Mouse (Mus musculus) lung, adult 2 months (tissue): ENCODE results near the gene H2-Aa. TPM values are rescaled to one million over a fixed set of nuclear protein-coding genes. Genes with fewer than 3 reads are reported as not detected.
"Not testable (repeated sequence)": the region's sequence is repeated elsewhere in the genome, so short reads cannot be mapped to it uniquely, and the experiment has no call there.

Experiments used
- DNase-seq: peaks from one replicate; pipeline ENCODE4 v3.0.0; 2022
- H3K4me1 ChIP-seq: fragments of 200-500 bp; 2 replicates; pipeline ENCODE4 v1.6.1; 2011; ENCODE audit warnings: low read length; ENCODE audit not compliant: control insufficient read depth, insufficient read depth
- H3K4me3 ChIP-seq: fragments of 200-500 bp; replicated peaks from 2 replicates; pipeline ENCODE3; 2011; ENCODE audit warnings: low read depth, mild to moderate bottlenecking, control low read depth, low read length; ENCODE audit errors: extremely low read depth
- CTCF ChIP-seq: fragments of 200-500 bp; IDR thresholded peaks from 2 replicates; pipeline ENCODE4 v1.5.1; 2011; ENCODE audit warnings: mild to moderate bottlenecking, low read length, control low read depth; ENCODE audit not compliant: insufficient read depth
- POLR2A ChIP-seq: fragments of 200-500 bp; IDR thresholded peaks from 2 replicates; pipeline ENCODE4 v1.6.1; 2011; ENCODE audit warnings: low read depth, mild to moderate bottlenecking, control low read depth, low read length, borderline replicate concordance; ENCODE audit errors: extremely low read depth
- WGBS: fragments of 180-500 bp; shearing (Covaris S2); methylation state at CpG from one replicate; pipeline ENCODE4 v1.1.7; 2018; 5-methylcytosine and 5-hydroxymethylcytosine counted together
- polyA plus RNA-seq: library from polyadenylated mRNA; depleted of rRNA; stranded (reverse); fragments of >200 nt; gene quantifications from 2 replicates; pipeline ENCODE4 v1.2.3, GENCODE M21; 2012; rRNA removed

The H2-Aa gene
- polyA plus RNA-seq, result 544 and 571 TPM in 2 replicates

DNA sequence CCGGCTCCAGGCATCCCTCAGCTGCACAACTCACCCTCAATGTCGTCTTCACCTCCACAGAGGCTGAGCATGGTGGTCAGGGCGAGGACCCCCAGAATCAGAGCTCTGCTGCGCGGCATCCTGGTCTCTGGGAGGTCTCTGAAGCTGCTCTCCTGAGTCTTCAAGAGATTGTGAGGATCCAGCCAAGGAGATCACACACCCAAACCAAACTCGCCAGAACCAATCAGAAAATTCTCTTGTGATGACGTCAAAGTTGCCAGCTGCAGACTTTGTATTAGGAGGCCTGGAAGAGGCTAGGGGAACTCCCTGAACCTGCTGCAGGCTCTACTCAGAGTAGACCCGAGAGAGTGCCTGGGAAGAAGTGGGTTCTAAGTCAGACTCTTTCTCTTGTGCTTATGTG, at the start of gene H2-Aa:
Gene H2-Aa, minus strand, starts transcription at position 176 of the 400 bp plus-strand sequence.
- 14% methylated on average over 8 of the region's 8 CpGs for WGBS
- peak within 1 kb of the TSS; percentile 76 for H3K4me3 ChIP-seq
- peak; percentile 85 for DNase-seq
- TF ChIP-seq POLR2A (peak; percentile 73), CTCF (no peak)
- H3K4me1 ChIP-seq, result peaks cover 2% of the 10 kb centered on the region; the same call in 1 of the 2 replicates

DNA sequence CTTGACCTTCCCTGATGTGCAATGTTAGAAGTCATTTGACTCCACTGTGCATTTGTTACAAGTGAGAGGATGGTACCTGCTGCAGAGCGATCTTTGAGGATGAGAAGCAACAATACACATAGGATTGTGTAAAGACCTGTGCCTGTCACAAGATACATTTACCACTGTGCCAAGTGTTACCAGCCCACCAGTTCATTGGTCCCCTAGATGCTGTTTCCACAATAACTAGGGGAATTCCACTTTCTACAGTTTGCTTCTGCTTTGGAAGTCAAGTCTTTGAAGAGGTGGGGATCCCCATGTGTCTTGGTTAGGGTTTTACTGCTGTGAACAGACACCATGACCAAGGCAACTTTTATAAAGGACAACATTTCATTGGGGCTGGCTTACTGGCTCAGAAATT, 43.6 kb upstream of the H2-Aa start:
- no peak overlapping the region for H3K4me3 ChIP-seq
- no peaks in the 10 kb centered on the region for H3K4me1 ChIP-seq
- TF ChIP-seq CTCF, result no peak
- 94% methylated on average over 1 of the region's 1 CpGs for WGBS
- no peak for DNase-seq

DNA sequence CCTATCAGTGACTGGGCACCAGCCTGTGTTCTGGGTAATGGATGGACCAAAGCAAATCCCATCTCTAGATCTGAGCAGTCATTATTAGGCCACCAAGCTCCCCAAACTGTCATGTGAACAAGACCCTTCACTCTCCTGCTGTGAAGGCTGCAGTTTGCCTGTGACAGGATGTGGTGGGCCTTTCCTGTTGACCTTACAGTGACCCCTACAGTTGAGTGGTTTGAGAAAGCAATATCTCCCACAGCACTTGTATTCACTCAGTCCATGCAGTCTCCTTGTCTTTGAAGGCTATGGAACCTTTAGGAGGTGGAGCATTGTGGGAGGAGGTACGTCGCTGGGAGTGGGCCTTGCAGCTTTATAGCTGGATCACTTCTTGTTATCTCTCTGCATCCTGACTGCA, 42.2 kb upstream of the H2-Aa start:
- H3K4me3 ChIP-seq, result no peak overlapping the region
- DNase-seq, result no peak

DNA sequence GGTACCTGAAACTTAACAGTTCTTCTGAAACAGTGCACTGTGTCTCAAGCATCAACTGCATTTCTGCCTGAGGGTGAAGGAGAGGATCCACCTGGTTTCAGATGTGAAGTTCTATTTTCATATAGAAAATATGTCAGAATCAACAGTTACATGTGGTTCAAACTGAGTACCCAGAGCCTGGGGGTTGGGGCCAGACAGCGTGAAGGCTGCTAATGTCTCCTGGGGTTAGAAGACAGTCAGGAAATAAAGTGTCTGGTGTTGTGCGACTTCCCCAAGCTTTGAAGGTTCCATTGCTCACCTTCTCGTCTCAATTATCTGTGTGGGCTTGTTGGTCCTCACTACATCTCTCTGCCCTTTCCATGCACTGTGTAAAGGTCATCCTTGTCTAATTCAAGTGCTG, 38.8 kb upstream of the H2-Aa start:
- TF ChIP-seq POLR2A, result no peak
- no peak for TF ChIP-seq CTCF
- Histone ChIP-seq H3K4me3 (no peak overlapping the region), H3K4me1 (no peaks in the 10 kb centered on the region)
- DNase-seq, result no peak
- 76% methylated on average over 3 of the region's 3 CpGs for WGBS

More for the DNA sequence above, 42.2 kb upstream of the H2-Aa start:
- TF ChIP-seq POLR2A, result no peak
- TF ChIP-seq CTCF, result no peak
- 60% methylated on average over 2 of the region's 2 CpGs for WGBS
- no peaks in the 10 kb centered on the region for H3K4me1 ChIP-seq

DNA sequence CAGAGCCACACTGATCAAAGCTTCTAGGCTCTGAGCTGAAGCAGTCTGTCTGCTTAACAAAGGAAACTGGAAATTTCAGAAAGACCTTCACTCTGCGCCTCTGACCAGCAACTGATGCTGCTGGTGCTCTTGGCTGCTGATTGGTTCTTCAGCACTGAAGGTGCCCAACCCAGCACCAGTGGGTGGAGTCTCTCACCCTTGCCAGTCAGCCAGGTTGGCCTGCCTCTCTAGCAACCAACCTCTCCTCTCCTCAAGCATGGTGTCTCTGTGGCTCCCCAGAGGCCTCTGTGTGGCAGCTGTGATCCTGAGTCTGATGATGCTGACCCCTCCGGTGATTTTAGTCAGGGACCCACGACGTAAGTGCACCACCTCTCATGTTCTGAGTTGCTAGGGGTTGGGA, 37.8 kb upstream of the H2-Aa start, which contains the start of gene H2-Eb2:
Gene H2-Eb2, plus strand, starts transcription at position 230 of the 400 bp plus-strand sequence.
- H3K4me3 ChIP-seq, result no peak within 1 kb of the TSS
- 46% methylated on average over 4 of the region's 4 CpGs for WGBS
- no peak for DNase-seq

DNA sequence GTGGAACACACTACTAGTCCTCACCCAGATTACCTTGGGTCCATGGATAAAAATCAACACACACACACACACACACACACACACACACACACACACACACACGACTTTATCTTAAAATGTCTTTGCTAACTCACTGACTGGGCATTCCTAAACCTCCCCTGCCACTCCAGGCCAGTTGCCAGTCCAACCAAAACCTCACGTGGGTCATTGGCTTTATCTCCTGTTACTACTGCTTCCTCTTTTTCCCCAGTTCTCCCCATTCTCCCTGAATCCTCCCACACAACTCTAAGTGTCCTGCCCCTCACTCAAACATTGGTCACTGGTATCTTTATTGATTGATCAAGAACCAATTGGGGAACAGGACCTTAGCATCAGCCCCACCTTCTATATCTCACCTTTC, 29.7 kb upstream of the H2-Aa start:
- 29% methylated on average over 2 of the region's 2 CpGs for WGBS
- TF ChIP-seq POLR2A (no peak), CTCF (no peak)
- Histone ChIP-seq H3K4me3 (no peak overlapping the region), H3K4me1 (no peaks in the 10 kb centered on the region)
- DNase-seq, result no peak

More for the DNA sequence above, 37.8 kb upstream of the H2-Aa start, which contains the start of gene H2-Eb2:
- TF ChIP-seq POLR2A, result no peak
- TF ChIP-seq CTCF, result no peak
- no peaks in the 10 kb centered on the region for H3K4me1 ChIP-seq

DNA sequence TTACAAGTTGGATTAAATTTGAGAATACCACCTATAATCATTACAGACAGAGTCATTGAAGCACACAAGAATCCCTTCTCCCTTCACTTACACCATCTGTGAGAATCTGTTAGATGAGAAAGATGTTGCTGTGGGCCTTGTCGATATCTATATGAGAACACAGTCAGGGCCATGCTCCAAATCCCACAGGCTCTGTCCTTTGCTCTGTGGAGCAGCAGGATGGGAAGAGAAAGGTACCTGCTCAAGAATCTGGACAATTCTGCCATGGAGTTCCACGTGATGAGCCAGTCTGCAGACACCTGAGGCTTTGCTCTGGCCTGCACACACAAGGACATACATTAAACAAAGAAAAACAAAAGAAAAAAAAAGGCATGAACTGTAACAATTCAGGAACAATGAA, 29.1 kb upstream of the H2-Aa start:
- Histone ChIP-seq H3K4me1 (0 out of 2 replicates have a peak, but pooled peaks cover 2% of the 10 kb centered on the region), H3K4me3 (no peak overlapping the region)
- no peak for TF ChIP-seq POLR2A
- TF ChIP-seq CTCF, result no peak
- no peak for DNase-seq
- 68% methylated on average over 2 of the region's 2 CpGs for WGBS

DNA sequence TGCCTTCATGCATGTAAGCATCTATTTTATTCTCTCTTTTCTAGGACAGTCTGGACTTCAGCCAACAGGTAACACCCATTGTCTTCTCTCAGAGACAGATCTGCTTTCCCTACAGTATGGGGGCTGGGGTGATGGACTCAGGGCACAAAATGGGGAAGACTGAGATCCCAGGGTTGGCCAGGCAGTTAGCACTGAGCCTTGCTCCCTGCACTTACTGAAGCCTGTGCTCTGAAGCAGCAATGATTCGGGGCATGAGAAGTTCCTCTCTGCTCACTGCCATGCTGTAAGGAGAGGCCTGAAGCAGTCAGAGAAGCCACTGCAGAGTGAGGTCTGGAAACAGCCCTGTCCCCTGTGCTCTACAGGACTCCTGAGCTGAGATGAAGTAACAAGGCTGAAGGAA, 27.9 kb upstream of the H2-Aa start:
- WGBS, result 61% methylated on average over 1 of the region's 1 CpGs
- DNase-seq, result no peak
- no peak overlapping the region for H3K4me3 ChIP-seq
- 0 out of 2 replicates have a peak, but pooled peaks cover 2% of the 10 kb centered on the region for H3K4me1 ChIP-seq
- TF ChIP-seq CTCF (no peak), POLR2A (no peak)

DNA sequence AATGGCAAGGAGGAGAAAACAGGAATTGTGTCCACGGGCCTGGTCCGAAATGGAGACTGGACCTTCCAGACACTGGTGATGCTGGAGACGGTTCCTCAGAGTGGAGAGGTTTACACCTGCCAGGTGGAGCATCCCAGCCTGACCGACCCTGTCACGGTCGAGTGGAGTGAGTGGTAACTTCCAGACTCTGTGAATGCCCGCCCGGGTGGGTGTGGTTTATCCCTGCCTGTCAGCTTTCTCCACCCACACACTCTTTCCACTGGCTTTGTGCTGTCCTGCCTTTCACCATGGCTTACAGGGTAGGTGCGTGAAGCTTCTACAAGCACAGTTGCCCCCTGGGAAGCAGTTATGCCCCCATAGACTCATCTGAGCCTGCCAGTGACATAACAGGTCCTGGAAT, 26.7 kb upstream of the H2-Aa start:
- no peak for DNase-seq
- 65% methylated on average over 9 of the region's 9 CpGs for WGBS
- H3K4me1 ChIP-seq, result 0 out of 2 replicates have a peak, but pooled peaks cover 2% of the 10 kb centered on the region
- H3K4me3 ChIP-seq, result no peak overlapping the region
- no peak for TF ChIP-seq POLR2A
- no peak for TF ChIP-seq CTCF

DNA sequence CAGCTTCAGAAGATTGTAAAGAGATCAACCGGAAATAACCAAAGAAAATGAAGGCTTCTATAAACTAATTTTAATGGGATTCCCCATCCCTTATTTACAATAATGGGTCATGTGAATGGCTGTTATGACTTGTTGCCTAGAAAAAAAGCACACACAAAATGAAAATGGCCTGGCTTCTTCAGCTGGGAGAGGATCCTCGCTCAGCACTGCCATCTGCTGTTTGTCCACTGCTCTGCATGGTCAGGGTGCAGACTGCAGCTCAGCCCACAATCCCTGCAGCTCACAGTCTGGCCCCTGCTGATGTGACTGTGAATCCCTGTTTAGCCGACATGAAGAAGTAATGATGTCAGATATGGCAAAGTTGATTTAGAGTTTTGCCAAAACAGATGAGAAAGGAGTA, 25.8 kb upstream of the H2-Aa start:
- DNase-seq, result peak; percentile 80
- TF ChIP-seq POLR2A (peak; percentile 14; the same call in 1 of the 2 replicates), CTCF (peak; percentile 98)
- WGBS, result 24% methylated on average over 3 of the region's 3 CpGs
- Histone ChIP-seq H3K4me1 (0 out of 2 replicates have a peak, but pooled peaks cover 2% of the 10 kb centered on the region), H3K4me3 (no peak overlapping the region)

DNA sequence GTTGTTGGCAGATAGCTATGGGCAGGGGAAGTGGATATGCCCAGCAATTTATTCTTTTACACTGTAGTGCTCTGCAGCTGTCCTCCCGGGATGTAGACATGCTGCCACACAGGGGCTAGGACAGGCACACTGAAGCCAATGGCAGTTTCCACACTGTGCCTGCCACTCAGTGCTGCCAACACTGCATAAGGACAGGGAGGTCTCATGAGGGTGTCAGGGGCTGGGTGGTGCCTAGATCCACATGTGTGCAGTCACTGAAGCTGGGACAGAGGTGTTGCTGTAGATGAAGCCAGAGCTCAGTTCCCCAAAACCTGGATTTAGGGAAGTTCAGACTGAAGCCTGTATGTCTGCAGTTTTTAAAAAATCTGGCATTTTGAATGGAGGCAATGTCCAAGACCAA, 24.6 kb upstream of the H2-Aa start:
- H3K4me1 ChIP-seq, result 0 out of 2 replicates have a peak, but pooled peaks cover 2% of the 10 kb centered on the region
- TF ChIP-seq POLR2A (no peak), CTCF (no peak)
- WGBS, result 63% methylated on average over 1 of the region's 1 CpGs
- H3K4me3 ChIP-seq, result no peak overlapping the region
- no peak for DNase-seq

DNA sequence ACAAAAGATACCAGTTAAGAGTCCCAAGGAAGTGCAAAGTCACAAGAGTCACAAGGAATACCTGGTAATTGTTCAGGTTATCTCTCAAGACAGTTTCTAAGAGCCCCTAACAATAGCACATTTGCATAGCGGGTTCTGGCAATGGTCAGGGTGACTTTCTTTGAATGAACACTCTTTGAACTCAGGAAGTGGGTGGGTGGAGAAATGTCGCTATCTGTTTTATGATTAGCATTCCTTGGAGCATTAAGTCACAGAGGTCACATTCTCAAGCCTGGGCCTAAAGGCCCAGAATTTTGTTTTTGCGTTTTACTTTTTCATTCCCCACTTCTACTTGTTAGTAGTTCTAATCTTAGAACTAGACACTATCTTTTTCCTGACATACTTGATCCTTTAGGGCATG, 22.9 kb upstream of the H2-Aa start:
- not testable (repeated sequence) for H3K4me3 ChIP-seq, DNase-seq, H3K4me1 ChIP-seq
- WGBS, result 53% methylated on average over 3 of the region's 3 CpGs
